Mouse (Mus musculus): ENCODE measurements at regions not wholly inside any gene's neighbourhood (a gene's known extent, or its start where the extent isn't known, plus 50 kb on each side); places are given as distances from the start of the nearest gene placed in this dataset.
"Not testable (repeated sequence)": the region's sequence is repeated elsewhere in the genome, so short reads cannot be mapped to it uniquely, and the experiment has no call there.

GRCm38 (mm10) chrX:50537122-50537784 is 109.0 kb upstream of the Olfr1324 start:
- peak; percentile 29 to 54 for DNase-seq (ENCODE audit: low spot score in 2 of 2)

GRCm38 (mm10) chrX:50504047-50504446 is 75.7 kb upstream of the Olfr1324 start:
- DNase-seq (ENCODE audit: low spot score in 2 of 2): no peak

- DNase-seq (ENCODE audit: low spot score in 2 of 2): no peak
Measured at GRCm38 (mm10) chrX:50501181-50501580, 72.9 kb upstream of the Olfr1324 start.

- DNase-seq (ENCODE audit: low spot score in 2 of 2): not testable (repeated sequence)
Measured at GRCm38 (mm10) chrX:50490477-50490967, 62.2 kb upstream of the Olfr1324 start.

Measured in left cerebral cortex, adult 8-10 months (tissue).